Mouse (Mus musculus): ENCODE results near the gene Tfpt.

DNA sequence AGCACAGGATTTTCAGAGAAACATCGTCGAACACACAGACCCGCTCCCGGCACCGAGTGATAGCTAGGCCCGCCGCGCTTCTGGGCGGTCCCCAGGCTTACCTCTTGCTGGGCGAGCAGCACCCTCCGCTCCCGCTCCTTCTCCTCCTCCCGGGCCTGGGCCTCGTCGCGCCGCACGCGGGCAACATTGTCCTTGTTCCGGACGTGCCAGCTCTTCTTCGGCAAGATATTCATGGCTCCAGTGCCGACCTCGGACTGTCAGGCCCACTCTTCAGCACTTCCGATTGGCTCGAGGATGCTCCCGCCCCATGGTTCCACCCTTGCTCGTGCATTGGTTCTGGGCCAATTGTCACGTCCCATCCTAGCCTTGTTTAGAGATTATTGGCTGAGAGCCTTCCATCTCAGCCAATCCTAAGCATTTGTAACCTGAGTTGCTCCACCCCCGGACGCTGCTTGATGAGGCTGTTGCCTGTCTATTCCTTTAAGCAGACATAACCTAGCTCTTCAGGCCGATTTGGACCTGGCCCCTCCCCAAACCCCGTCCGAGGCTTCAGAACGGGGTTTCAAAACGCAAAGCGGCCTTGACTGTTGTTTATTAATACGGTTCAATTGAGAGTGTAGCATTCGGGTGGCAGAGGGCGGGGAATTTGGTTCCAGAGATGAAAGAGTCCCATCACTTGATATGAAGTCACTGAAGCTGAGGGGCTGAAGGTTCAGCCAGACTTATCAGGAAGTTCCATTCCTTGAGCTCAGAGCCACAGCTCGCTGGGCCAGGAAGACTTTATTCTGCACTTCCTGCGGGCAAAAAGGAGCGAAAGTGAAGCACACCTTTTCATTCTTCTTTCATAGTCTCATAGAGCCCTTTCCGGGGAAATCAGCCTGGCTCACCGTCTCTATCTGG lies 35.7 kb upstream of the Tfpt start, which contains the start of gene Leng1:
- TF ChIP-seq POLR2A (IDR thresholded peaks at IDR 0.05; ENCODE audit: insufficient read depth, low read depth, low read length) (peak; percentile 61), CTCF (IDR thresholded peaks at IDR 0.05; ENCODE audit: insufficient read depth, low read depth, low read length) (no peak)

Data from olfactory bulb, adult 2 months (tissue).